Mouse (Mus musculus) neutrophil, adult 65 days (primary cell): Measurements from ENCODE around the gene Olfr1340. TPM values are rescaled to one million over a fixed set of nuclear protein-coding genes. Genes with fewer than 3 reads are reported as not detected.

Source experiments
- total RNA-seq: library from RNA; stranded (reverse); gene quantifications from 2 replicates; pipeline ENCODE4 v1.2.4, GENCODE M21; 2023

The Olfr1340 gene
- total RNA-seq: not detected in 2 replicates

GRCm38 (mm10) chr4:118719838-118720237 lies at the start of gene Olfr1340:
Gene Olfr1340 (plus strand): TSS chr4:118720138.

GRCm38 (mm10) chr4:118692412-118692973 lies 27.4 kb upstream of the Olfr1340 start, which contains the start of gene Olfr1342:
Gene Olfr1342 (minus strand): TSS chr4:118692756.

GRCm38 (mm10) chr4:118703223-118703622 lies 16.7 kb upstream of the Olfr1340 start, which contains the start of gene Olfr1341:
Gene Olfr1341 (plus strand): TSS chr4:118703523.

GRCm38 (mm10) chr4:118731875-118732274 lies 11.9 kb downstream of the Olfr1340 start, which contains the start of gene Olfr1339:
Gene Olfr1339 (plus strand): TSS chr4:118732175.

GRCm38 (mm10) chr4:118758637-118759036 lies 38.7 kb downstream of the Olfr1340 start, which contains the start of gene Olfr1338:
Gene Olfr1338 (minus strand): TSS chr4:118758737.

Other genes starting within 250 kb of the Olfr1340 start
- gene Tie1, start 230.1 kb upstream of the Olfr1340 start, total RNA-seq: 2.7 and 3.6 TPM in 2 replicates
- gene 2610528J11Rik, start 193.1 kb upstream of the Olfr1340 start, total RNA-seq: not detected in 2 replicates
- gene Tmem125, start 176.1 kb upstream of the Olfr1340 start, total RNA-seq: not detected in 2 replicates
- 2.0 and 2.6 TPM in 2 replicates for gene Cfap57, start 99.4 kb upstream of the Olfr1340 start, total RNA-seq
- gene Ebna1bp2, start 99.3 kb upstream of the Olfr1340 start, total RNA-seq: 38.9 and 53.0 TPM in 2 replicates
- not detected in 2 replicates for gene Olfr62, start 61.2 kb upstream of the Olfr1340 start, total RNA-seq
- not detected in 2 replicates for gene Olfr1342, start 27.4 kb upstream of the Olfr1340 start, total RNA-seq
- gene Olfr1341, start 16.6 kb upstream of the Olfr1340 start, total RNA-seq: not detected in 2 replicates
- gene Olfr1339, start 12.0 kb downstream of the Olfr1340 start, total RNA-seq: not detected in 2 replicates
- not detected in 2 replicates for gene Olfr1338, start 38.6 kb downstream of the Olfr1340 start, total RNA-seq
- not detected in 2 replicates for gene Olfr1337, start 62.4 kb downstream of the Olfr1340 start, total RNA-seq
- gene Olfr1335, start 89.8 kb downstream of the Olfr1340 start, total RNA-seq: not detected in 2 replicates
- gene Olfr1333, start 116.1 kb downstream of the Olfr1340 start, total RNA-seq: not detected in 2 replicates
- gene Olfr1331, start 144.5 kb downstream of the Olfr1340 start, total RNA-seq: not detected in 2 replicates
- gene Olfr1330, start 168.5 kb downstream of the Olfr1340 start, total RNA-seq: not detected in 2 replicates
- gene Olfr1329, start 197.3 kb downstream of the Olfr1340 start, total RNA-seq: not detected in 2 replicates
- not detected in 2 replicates for gene Olfr1328, start 218.5 kb downstream of the Olfr1340 start, total RNA-seq
- not detected in 2 replicates for gene Lao1, start 241.4 kb downstream of the Olfr1340 start, total RNA-seq